Mouse (Mus musculus) cerebellum, postnatal 36 days (tissue): ENCODE results near the gene Slc4a1.

ENCODE experiments used
- DNase-seq, 2 experiments: peaks; one replicate each; pipeline ENCODE4 v3.0.0; 2021 to 2022; ENCODE audit warnings: mixed read lengths in 2 of 2

The Slc4a1 gene

DNA sequence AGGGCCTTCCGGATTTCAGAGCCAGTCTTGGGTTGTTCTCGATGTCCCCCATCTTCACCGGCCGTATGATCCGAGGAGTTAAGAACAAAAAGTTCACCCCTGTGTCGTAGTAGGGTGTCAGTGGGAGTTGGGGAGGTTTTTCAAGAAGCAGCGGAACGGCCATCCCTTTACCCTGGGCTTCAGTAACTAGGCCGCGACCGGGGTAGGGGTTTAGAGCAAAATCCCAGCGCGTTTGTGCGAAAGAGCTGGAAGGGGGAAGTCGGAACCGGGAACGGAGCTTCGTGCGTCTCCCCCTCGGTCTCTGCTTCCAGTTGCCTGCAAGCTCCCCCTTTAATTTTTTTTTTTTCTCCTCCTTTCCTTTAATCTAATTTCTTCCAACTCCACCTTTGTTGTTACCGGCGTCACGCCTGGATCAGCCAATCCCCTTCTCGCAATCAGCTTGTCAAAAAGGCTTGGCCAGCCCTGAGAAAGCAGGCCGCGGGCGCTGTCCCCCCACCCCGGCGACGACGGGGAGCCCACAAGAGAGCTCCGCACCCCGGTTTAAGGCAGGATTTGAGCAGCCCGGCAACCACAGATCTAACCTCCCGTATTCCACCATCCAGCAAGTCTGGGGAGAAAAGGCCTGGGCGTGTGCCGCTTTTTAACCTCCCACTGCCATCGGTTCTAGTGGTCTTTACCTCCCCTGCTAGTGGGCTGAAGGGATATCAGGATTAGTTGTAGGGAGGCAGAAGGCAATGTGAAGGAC is 45.9 kb downstream of the Slc4a1 start:
- peak; percentile 90 to 93 for DNase-seq

DNA sequence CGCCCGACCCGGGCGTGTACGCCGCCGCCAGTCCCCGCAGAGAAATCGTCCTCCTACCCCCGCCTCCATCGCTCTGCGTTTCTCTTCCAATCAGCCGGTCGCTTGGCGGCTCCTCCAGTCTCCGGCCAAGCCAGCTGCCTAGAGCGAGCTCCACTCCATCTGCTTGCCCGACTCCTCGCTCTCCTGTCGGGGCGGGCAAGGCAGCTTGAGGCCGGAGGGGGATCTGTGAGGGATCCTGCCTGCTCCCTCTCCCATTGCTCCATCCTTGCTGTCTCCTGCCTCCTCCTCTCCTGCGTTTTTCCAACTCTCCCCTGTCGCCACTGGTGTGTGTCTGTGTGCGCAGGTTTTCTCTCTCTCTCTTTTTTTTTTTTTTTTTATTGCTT is 46.6 kb downstream of the Slc4a1 start, which contains the start of gene Ubtf:
Gene Ubtf, minus strand, starts transcription at position 333 of the 383 bp plus-strand sequence.
- peak; percentile 89 to 93 for DNase-seq

DNA sequence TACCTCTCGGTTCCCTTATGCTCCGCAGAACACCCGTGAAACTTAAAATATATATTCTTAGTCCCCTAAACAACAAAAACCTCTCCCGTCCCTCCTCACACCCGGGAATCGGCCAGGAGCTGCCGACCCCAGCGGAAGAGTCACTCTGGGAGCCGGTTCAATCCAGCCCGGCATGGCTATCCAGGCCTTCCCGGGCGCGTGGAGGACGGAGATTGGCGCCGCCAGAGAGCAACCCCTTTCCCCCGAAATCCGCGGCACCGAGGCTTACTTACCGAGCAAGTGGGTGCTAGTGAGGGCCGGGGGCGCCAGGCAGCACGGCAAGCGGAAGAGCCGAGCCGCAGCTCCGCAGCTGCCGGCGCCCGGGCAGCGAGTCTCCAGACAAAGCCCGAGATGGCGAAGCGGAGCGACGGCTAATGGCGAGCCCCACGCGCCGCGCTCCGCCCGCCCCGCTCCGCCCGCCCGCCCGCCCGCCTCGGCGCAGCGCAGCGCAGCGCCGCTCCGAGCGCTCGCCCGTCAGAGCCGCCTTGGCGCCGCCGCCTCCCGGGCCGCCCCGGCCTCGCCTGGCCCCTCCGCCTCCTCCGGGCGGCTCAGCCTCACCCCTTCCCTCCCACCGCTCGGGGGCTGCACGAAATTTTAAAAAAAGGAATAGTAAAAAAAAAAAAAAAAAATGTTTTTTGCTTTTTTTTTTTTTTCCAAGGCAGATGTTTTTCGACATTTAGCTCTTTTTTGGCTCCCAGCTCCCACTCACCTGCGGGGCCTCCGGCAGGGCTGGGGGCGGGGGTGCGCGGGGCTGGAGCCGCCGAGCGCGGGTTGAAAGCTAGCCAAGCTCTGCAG is 47.2 kb downstream of the Slc4a1 start:
- DNase-seq: peak in 1 of 2 experiments; percentile 62

DNA sequence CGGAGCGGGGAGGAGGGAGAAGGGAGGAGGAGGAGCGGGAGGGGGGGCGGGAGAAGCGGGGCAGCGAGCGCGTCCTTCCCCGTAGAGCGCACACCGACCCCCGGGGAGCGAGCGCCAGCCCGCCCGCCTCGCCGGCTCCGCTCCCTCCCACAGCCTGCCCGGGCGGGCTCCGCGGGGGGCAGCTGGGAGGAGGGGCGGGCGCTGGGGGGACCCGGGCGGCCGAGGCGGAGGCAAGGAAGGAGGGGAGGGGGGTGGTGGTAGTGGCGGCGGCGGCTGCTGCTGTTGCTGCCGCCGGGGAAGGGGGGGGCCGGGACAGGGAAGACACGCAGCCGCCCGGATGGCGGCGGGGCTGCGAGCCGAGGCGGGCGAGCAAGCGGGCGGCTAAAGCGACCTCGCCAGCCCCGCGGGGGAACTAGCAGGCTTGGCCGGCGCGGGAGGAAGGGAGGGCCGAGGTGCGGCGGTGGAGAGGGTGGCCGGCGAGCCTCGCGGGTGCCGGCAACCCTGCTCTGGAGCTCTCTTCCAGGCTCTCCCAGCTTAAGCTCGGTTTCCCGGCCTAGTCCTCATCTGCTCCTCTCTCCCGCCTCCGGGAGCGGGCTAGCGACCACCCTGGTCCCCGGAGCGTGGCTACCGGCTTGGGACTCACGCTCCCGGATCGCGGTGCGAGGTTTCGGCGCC is 48.0 kb downstream of the Slc4a1 start:
- peak; percentile 63 to 72 for DNase-seq

DNA sequence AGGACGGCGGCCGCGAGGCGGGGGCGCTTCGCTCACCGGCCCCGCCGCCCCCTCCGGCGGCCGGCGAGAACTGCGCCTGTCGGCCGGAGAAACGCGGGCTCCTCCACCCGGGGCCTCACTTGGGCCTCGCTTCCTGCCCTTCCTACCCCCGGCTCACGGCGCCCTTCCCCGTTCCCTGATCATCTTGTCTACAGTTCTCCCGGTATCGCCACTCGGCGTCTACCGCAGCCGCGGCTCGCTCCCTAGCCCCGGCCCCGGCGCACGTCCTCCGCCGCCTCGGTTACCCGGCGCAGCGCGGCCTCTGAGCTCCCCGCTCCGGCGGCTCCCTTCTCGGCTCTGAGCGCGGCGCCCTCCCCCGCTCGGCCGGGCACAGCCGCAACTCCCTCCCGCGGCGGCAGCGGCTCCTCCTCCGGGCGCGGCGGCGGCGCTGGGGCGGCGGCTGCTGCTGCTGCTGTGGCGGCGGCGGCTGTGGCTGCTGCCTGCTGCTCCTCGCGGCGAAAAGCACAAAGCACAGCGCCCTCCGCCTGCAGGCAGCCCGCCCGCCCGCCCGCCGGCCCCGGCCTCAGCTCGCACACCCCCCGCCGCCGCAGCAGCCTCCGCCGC is 48.6 kb downstream of the Slc4a1 start:
- peak; percentile 59 to 66 for DNase-seq

DNA sequence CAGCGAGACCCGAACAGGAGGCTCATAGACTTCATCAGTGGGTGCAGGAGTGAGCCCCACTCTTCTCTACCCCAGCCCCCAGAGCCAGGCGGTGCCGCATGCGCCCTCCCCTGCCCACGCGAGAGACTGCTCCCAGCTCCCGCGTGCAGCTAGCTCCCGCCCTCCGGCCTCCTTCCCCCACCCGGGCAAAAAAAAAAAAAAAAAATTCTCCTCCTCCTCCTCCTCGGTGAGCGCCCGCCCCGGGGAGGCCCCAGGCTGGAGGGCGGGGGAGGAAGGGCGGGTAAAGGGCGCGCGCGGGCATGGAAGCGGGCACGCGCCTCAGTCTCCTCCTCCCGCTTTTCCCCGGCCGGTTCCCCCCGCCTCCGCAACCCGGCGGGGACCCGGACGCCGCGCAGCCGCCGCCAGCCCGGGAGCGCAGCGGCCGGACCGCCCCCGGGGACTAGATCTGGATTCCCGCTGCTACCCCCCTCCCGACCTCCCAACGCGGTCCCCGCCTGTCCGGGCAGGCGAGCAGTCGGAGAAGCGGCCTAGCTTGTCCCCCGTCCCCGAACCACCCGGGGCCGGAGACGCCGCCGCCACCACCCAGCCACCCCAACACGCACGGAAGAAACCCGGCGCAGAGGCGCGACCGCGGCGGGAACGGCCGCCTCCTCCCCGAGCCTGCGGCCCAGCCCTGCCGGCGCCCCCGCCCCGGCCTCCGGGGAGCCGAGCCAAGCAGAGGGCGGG is 49.3 kb downstream of the Slc4a1 start:
- peak; percentile 78 to 86 for DNase-seq

DNA sequence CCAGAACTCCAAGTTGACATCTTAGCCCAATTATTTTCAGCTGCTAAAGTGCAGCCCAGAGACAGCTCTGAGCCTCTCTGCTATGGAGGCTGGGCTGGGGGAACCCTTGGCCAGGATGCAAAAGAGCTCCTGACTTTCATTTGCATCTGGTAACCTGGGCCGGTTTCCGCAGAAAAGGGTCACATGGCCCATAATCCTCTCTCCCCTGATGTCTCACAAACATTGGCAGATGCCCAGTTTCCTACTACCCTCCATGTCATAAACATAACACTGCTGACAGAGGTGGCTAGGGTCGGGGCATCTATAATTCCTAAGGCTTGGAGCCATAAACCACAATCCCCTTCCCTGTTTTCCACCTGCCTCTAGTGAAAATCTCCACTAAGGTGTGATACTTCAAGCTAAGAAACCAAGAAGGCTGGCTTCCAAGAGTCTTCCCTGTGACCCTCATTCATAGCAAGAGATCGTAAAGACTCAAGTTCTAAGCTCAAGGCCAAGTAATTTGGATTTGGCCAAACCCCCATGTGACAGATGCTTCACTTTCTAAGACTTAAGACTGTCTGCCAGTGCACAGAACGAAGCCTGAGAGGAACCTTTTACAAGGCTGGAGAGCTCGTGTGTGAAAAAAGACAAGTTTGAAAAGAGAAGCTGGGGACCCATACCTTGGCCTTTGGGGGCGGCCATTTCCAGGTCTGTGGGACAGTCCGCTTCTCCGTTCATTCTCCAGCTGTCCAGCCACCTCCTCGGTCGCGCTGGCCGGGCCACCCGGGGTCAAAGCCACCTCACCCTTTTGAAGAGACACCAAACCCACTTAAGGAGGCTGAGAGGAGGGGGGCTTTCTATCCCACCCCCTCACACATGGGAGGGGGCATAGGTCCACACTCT is 50.1 kb downstream of the Slc4a1 start:
- peak in 1 of 2 experiments; percentile 38 for DNase-seq

DNA sequence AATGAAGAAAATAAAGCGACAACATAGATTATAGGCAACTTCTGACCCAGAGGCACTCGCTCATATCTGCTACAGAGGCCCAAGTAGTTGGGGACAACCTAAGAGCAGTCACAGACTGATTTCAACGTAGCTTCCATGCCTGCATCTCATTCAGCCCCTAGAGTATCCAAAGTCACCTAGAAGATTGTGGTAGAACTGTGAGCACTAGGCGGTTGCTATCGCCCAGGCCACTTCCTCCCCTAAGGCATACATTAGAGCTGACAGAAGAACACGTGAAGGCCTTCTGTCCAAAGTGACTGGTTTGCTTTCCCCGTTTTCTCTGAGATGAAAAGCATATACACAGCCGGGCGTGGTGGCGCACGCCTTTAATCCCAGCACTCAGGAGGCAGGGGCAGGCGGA is 51.7 kb downstream of the Slc4a1 start:
- DNase-seq: no peak

DNA sequence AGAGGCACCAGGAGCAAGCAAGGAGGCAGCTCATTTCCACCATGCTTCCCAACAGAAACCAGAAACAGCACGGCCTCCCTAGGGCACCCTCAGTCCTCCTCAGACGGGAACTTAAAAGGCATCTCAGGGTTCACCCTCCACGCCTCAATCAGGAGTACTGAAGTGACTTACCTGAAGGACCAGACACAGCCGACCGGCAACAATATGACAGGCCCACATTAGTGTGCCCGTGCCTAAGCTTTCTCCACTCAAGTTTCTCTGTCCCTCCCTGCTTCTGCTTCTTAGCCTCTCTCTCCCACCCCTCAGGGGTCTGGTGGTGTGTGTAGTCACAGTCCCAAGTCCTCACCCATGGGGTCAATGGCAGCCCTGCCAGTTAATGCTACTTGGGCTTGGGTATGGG is 53.4 kb downstream of the Slc4a1 start:
- no peak for DNase-seq

DNA sequence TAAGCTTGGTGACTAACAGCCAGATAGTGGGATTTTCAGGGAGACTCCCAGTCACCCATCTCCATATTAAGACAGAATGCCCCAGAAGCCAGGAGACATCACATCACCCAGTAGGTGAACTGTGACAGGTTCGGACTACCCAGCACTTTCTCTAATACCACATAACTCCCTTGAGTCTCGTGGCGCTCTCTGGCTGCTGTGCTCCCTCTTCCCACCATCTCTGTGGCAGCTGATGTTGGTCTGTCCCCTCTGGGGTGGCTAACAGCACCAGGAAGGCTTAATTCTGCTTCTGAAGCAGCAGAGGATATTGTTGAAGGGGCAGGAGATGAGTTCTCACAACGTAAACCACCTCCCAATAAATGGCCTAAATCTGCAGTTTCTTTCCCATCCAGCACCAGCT is 54.0 kb downstream of the Slc4a1 start:
- no peak for DNase-seq

DNA sequence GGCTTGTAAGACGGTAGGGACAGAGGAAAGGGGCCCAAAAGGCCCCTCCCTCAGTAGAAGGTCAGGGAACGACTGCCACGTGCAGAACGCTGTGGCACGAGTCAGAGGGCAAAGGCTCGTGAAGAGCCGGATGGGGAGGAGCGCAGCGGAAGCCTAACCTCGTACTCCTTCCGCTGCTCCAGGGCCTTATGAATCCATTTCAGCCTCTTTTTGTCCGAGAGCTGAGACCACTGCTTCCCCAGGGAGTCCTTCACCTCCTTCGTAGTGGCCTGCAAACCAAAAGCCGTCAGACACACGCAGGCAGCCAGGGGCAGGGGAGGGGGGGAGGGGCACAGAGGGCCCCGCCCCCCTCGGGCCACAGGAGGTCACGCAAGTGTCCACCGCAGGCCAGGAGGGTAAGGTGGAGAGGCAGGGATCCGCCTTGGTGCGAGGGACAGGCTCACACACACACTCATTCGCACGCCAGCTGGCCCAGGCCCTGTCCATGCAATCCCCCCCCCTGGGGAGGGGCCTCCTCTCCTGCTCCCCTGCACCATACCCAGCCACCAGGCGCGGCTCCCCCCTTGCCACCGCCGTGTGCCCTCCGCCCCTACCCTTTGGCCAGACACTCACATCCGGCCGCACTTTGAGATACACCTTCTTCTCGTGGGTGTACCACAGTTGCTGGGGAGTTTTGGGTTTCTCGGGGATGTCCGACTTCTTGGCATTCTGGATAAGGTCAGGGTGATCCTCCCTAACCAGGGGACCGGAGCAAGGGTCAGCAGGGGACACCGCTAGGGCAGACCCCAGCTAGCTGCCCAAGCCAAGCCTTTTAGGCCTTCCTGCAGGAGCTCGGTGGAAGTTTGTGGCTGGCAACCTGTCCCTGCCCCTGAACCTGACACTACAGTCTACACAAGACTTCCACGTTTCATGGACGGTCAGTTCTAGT is 55.0 kb downstream of the Slc4a1 start:
- no peak for DNase-seq

DNA sequence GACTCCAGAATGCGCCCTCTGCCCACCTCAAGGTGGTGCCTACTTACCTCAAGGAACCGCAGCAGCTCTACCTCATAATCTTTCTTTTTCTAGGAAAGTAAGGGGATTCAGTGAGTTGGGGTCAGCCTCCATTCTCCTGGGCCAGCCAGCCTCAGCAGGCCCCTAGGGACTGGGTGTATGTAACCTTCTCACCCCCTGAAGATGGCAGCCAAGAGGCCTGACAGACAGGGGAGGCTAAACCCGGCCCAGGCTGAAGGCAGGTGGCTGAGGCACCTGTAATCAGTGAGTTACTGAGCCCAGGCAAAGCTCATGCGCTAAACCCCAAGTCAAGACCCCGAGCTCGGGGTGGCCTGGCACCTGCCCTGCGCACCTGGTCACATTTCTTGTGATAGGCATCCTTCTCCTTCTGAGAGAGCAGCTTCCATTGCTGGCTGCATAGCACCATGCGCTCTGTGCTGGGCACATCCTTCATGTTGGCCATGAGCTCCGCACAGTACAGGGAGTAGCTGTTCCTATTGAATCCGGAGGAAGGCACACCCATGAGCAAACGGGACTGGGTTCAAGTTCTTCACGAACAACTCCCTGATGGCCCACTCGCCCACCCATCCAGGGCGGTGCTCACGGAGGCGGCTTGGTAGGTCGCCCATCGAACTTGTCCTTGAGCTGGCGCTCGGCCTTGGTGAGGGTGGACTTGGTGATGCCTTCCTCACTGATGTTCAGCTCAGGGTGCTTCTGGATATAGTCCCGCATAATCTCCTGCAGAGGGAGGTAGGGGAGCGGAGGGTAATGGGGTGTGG is 56.0 kb downstream of the Slc4a1 start:
- DNase-seq: no peak

DNA sequence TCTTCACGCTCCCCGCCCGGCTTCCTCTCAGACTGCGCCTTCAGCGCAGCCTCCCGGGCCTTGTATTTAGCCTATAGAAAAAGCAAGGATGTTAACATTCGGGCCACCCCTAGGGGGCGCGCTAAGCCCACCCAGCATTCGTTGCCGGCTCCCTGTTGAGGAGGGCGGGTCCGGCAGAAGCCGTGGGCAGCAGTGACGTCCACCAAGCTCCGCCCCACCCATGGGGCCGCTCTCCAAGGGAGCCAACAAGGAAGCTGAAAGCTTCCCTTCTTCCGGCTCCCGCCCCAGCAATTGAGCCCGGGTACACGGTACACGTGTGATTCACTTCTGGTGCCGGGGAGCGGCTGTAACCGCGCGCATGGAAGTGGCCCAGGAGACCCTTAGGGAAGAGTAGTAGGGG is 57.0 kb downstream of the Slc4a1 start:
- DNase-seq: peak; percentile 96

DNA sequence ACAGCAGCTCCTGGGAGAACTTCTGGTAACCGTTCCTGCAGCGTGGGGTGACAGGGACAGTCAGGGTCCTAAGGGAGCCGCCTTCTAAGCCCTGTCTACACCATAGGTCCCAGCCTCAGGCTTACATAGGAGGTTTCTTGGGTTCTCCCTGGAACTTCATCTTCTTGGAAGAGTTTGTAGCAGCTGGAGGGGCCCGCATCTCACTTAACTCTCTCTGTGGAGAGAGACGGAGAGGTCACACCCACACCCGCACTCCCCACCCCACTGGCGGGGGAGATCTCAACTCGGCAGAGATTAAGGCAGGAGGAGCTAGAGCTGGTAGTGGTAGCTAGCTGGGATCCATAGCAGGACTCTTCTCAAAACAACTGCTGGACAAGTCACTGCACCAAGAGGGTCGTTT is 57.9 kb downstream of the Slc4a1 start:
- no peak for DNase-seq

DNA sequence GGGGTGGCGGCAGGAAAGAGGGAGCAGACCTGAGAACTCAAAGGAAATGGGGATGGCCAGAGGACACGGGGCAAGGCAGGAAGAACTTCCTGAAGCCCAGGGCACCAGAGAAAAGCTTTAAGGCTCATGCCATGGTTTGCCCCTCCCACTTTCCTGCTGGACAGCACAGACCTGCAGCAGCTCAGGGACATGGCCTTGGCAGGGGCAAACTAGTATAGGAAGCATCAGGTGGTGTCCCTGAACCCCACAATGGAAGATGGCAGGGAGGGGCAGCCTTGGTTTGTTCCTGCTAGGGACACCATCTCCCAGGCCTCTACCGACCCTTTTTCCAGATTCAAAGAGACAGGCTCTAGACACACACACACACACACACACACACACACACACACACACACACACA is 60.6 kb downstream of the Slc4a1 start:
- DNase-seq: no peak

DNA sequence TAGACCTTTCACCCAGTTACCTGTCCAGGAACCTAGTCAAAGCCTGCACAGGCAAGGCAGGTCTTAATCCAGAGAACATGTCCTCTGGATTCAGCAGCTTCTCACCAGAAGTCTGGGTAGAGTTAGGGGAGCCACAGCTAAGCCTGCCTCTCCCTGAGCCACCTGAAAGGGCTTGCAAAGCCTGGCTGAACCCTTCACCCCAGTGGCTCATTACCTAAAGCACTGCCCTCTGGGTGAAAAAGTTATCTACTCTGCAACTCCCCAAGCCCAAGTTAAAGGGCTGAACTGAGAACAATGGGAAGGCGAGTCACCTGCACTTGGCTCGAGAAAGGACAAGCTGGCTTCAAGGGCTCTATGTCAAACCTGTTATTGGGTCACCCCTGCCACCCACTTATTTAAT is 61.9 kb downstream of the Slc4a1 start:
- no peak for DNase-seq

DNA sequence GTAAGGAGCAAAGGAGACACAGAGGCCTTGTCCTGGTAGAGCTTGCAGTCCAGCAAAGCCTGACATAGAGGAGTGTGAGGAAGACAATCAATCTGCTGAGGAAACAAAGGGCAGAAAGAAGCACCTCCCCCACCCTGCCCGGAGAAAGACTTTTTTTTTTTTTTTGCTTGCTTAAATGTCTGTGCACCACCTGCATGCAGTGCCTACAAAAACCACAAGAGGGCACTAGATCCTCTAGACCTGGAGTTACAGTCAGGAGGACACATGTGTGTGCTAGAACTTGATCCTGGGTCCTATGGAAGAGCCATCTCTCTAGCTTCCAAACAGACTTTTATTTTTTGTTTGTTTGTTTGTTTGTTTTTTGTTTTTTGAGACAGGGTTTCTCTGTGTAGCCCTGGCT is 66.2 kb downstream of the Slc4a1 start:
- peak; percentile 60 to 71 for DNase-seq
